Mouse (Mus musculus) E14TG2a.4 (cell line): ENCODE measurements around the gene Atp5h.

Source experiments
- CTCF ChIP-seq: conservative IDR thresholded peaks from 2 replicates; pipeline ENCODE4 v1.5.1; 2014; ENCODE audit warnings: low read length
- POU5F1 ChIP-seq: IDR thresholded peaks from 2 replicates; pipeline ENCODE4 v1.6.1; 2014; ENCODE audit warnings: low read length, borderline replicate concordance

GRCm38 (mm10) chr11:115467217-115467618 is 47.5 kb upstream of the Atp5h start:
- TF ChIP-seq CTCF, result no peak
- TF ChIP-seq POU5F1, result no peak
